Mouse (Mus musculus) CH12.LX (cell line): Measurements from ENCODE around the gene Lpcat3.

Experiments
- BHLHE40 ChIP-seq: IDR thresholded peaks from 2 replicates; pipeline ENCODE4 v1.6.1; 2011; ENCODE audit warnings: mild to moderate bottlenecking, low read depth, low read length, improper control_type of control experiment
- CHD2 ChIP-seq: IDR thresholded peaks from 2 replicates; pipeline ENCODE4 v1.6.1; 2011; ENCODE audit warnings: low read length, improper control_type of control experiment
- CTCF ChIP-seq, 2 experiments: IDR thresholded peaks in 1 of 2; conservative IDR thresholded peaks in 1 of 2; 2 replicates each; pipeline ENCODE4 v1.5.1; 2011 to 2012; ENCODE audit warnings: low read depth in 2 of 2, low read length in 2 of 2, improper control_type of control experiment in 1 of 2, inconsistent platforms in 1 of 2, mild to moderate bottlenecking in 1 of 2, moderate library complexity in 1 of 2
- E2F4 ChIP-seq: IDR thresholded peaks from 2 replicates; pipeline ENCODE4 v1.6.1; 2011; ENCODE audit warnings: low read depth, low read length, improper control_type of control experiment; ENCODE audit not compliant: insufficient replicate concordance
- KAT2A ChIP-seq: IDR thresholded peaks from 2 replicates; pipeline ENCODE4 v1.6.1; 2012; ENCODE audit warnings: low read length, improper control_type of control experiment, inconsistent platforms; ENCODE audit not compliant: insufficient replicate concordance
- MAFK ChIP-seq: IDR thresholded peaks from 2 replicates; pipeline ENCODE4 v1.6.1; 2011; ENCODE audit warnings: low read length, improper control_type of control experiment; ENCODE audit not compliant: insufficient replicate concordance
- POLR2A ChIP-seq: IDR thresholded peaks from 2 replicates; pipeline ENCODE4 v1.6.1; 2011; ENCODE audit warnings: low read depth, mild to moderate bottlenecking, improper control_type of control experiment, low read length
- SIN3A ChIP-seq: IDR thresholded peaks from 2 replicates; pipeline ENCODE4 v1.6.1; 2012; ENCODE audit warnings: low read length, improper control_type of control experiment, inconsistent platforms
- TCF12 ChIP-seq: IDR thresholded peaks from 2 replicates; pipeline ENCODE4 v1.6.1; 2014; ENCODE audit warnings: low read depth, mild to moderate bottlenecking, inconsistent platforms, low read length, improper control_type of control experiment
- USF1 ChIP-seq: IDR thresholded peaks from 2 replicates; pipeline ENCODE4 v1.6.1; 2014; ENCODE audit warnings: low read depth, mild to moderate bottlenecking, inconsistent platforms, low read length, improper control_type of control experiment
- ZMIZ1 ChIP-seq: IDR thresholded peaks from 2 replicates; pipeline ENCODE4 v1.6.1; 2012; ENCODE audit warnings: low read depth, mild to moderate bottlenecking, inconsistent platforms, low read length, improper control_type of control experiment

DNA sequence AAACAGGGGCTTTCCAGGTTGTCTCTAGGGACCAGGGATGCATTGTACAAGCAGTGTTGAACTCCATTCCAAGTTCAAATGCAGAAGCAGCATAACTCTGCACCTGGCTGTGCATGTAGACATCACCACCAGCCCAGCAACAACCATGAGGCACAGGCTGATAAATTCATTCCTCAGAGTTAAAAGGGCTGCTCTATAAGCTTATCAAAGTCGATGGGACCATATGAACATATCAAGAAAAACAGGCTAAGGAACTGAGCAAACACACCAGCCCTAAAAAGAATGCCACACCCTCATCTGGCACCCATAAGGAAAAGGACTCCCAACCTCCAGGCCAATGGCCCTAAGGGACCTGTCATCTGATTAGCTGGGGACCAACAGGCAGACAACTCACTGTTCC, 16.4 kb upstream of the Lpcat3 start:
- TF ChIP-seq SIN3A, result no peak
- TF ChIP-seq CTCF (conservative IDR thresholded peaks at IDR 0.05 in 1 of 2, IDR thresholded peaks at IDR 0.05 in 1 of 2; ENCODE audit: low read depth in 2 of 2, low read length in 2 of 2), result no peak
- TF ChIP-seq KAT2A, result no peak
- TF ChIP-seq POLR2A, result no peak
- no peak for TF ChIP-seq CHD2
- TF ChIP-seq ZMIZ1, result no peak
- no peak for TF ChIP-seq USF1
- no peak for TF ChIP-seq TCF12
- TF ChIP-seq MAFK, result no peak
- TF ChIP-seq E2F4, result no peak
- TF ChIP-seq BHLHE40, result no peak
